Mouse (Mus musculus) spleen, postnatal 4 days (tissue): ENCODE data around the gene Ccdc159.

Source experiments
- DNase-seq, 2 experiments: peaks; one replicate each; pipeline ENCODE4 v3.0.0; 2022; ENCODE audit warnings: low spot score in 2 of 2

The Ccdc159 gene

DNA sequence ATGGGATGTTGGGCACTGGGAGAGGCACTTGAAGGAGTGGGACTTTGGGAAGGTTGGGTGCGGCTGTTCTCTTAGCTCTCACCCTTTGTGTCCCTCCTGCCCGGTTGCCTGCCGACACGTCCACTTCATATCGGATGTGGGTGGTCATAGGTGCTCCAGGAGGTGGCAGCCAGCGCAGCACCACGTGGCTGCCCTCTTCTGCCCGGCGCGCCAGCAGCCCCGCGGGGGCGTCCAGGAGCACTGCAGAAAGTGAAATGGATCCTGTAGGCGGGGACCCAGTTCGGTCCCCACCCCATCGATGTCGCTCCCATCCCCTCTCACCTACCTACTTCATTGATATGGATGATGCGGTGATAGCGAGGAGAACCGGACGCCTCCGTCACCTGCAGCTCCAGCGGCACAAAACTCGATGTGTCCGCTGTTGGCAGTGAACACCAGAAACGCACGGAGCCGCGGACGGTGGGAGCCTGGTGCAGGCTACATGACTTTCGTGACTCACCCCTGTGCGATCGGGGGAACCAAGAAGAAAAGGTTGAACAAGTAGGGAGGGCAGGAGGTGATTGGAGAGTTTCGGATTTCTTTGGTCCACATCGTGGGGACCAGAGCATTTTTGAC, 34.2 kb downstream of the Ccdc159 start:
- DNase-seq: peak; percentile 50 to 75

- DNase-seq: no peak
Measured at GRCm38 (mm10) chr9:21962010-21962409, 34.7 kb downstream of the Ccdc159 start.

GRCm38 (mm10) chr9:21962416-21963059, 35.3 kb downstream of the Ccdc159 start:
- peak; percentile 95 for DNase-seq

GRCm38 (mm10) chr9:21963417-21963816, 36.1 kb downstream of the Ccdc159 start, which contains the start of gene Epor:
Gene Epor, minus strand, starts transcription at chr9:21963506.
- peak; percentile 86 to 90 for DNase-seq

DNA sequence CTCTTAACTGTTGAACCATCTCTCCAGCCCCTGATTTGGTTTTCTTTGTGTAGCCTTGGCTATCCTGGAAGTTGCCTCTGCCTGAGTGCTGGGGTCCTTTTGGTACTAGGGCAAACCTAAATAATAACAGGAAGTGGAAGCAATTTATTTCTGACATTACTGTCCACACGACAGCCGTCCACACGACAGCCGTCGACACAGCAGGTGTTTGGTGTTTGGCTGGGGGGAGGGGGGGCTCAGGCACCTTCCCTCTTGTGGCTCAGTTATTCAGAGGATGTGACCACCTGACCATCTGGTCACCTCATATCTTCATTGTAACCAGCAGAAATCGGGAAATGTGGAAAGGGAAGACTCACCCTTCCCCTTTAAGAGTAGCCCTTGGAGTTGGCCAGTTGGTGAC, 41.6 kb downstream of the Ccdc159 start:
- DNase-seq: no peak

DNA sequence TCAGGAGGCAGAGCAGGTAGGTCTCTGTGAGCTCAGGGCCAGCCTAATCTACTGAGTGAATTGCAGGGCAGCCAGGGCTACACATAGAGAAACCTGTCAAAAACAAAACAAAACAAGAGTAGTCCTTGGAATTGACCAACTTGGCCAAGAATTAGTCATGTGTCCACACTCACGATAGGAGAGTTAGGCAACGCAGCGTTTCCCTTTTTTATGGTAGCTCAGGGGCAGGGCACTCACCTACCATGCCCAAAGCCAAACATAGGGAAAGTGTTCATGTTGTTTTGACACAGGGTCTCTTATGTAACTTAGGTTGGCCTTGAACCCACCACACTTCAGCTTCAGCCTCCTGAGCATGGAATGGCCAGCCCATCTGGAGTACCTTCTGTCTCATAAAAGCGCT, 42.0 kb downstream of the Ccdc159 start:
- DNase-seq: no peak

DNA sequence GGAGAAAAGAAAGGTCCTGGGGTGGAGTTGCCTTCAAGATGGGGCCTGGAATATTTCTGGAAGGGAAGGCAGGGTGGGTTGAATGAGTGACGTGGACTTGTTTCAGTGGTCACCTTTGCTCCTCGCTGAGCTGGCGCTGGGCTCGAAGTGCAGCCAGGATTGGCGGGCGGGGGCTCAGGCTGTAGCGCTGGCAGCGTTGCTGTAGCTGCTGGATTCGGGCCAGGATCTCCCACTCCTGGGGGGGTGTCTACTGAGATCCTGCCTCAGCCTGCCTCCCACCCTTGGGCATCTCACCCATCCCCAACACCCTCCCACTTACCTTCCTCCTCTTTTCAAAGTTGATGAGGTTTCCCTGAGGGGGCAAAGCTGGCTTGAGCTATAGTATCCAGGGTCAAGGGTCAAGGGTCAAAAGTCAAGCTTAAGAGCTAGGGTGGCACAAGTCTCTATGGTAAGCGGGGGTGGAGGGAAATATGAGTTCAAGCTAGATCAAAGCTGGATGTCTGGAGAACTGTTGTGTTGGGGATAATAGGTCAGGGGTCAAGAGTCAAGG, 49.4 kb downstream of the Ccdc159 start:
- no peak for DNase-seq

DNA sequence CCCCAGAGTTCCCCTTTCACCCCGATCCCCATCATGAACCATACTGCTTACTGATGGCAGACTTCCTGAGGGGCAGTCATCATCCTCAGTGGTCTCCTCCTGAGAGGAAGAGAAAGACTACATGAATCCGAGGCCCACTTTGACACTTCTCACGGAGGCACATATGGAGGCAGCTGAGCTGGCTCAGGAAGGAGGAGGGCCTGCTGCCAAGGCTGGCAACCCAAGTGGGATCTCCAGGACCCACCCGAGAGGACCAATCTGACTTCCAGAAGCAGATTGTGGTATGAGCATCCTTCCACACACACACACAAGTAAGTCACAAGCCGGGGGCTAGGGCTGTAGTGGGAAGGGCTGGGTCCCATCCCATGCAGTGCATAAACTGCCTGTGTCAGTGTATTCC, 50.1 kb downstream of the Ccdc159 start:
- DNase-seq: no peak

DNA sequence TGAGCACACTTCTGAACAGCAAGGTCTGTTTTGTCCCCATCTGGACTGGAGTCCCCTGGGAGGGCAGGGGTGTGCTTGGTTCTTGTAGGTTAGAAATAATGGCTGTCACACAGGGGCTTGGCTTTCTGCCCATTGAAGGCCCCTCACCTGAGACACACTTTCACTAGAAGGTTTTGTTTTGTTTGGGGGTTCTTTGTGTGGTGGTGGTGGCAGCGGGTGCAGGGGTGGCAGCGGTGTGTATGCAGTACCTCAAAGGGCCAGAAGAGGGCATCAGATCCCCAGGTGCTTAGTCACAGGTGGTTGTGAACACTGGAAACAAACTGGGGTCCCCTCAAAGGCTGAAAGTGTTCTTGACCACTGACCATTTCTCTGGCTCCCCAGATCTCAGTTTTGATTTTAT, 50.7 kb downstream of the Ccdc159 start:
- DNase-seq: peak; percentile 59 to 88

- no peak for DNase-seq
Measured at GRCm38 (mm10) chr9:21978398-21979128, 51.3 kb downstream of the Ccdc159 start.

- no peak for DNase-seq
Measured at GRCm38 (mm10) chr9:21983911-21984310, 56.6 kb downstream of the Ccdc159 start.
